In genomic region chr2:146476428-146476972, GRCm38 (mm10) we compare ENCODE assay signal across 15 mouse cellular contexts.
"Had no signal": no experiment of that assay in that cellular context is flagged by ENCODE, and none has a peak within 500 bp of the region (broad histone marks: within the 10 kb centered on the region; RNA-seq: fewer than 3 reads in every experiment).

No protein-coding gene starts in this region.

- H3K9me3 ChIP-seq: limb, embryonic 12.5 days; liver, embryonic 13.5 days; midbrain, embryonic 10.5 days; neural tube, embryonic 15.5 days had no signal

- H3K36me3 ChIP-seq: limb, embryonic 12.5 days had no signal

- H3K4me1 ChIP-seq: liver, embryonic 13.5 days; midbrain, embryonic 10.5 days; neural tube, embryonic 15.5 days had no signal

- H3K4me2 ChIP-seq: limb, embryonic 12.5 days; liver, embryonic 13.5 days; neural tube, embryonic 15.5 days had no signal

- H3K4me3 ChIP-seq: layer of hippocampus, adult 2 months; limb, embryonic 12.5 days; liver, embryonic 13.5 days; midbrain, embryonic 10.5 days; myocyte; neural tube, embryonic 15.5 days had no signal

- H3K27ac ChIP-seq: layer of hippocampus, adult 2 months; limb, embryonic 12.5 days; liver, embryonic 13.5 days; midbrain, embryonic 10.5 days; neural tube, embryonic 15.5 days had no signal

- H3K9ac ChIP-seq: limb, embryonic 12.5 days; liver, embryonic 13.5 days; neural tube, embryonic 15.5 days had no signal

- H3K27me3 ChIP-seq: limb, embryonic 12.5 days; liver, embryonic 13.5 days; neural tube, embryonic 15.5 days had no signal

- DNase-seq: kidney, postnatal 10 days; kidney, postnatal 4 days; liver, embryonic 13.5 days; lung, adult 18-20 months; lung, postnatal 4 days; midbrain, embryonic 14.5 days; right cerebral cortex, adult 18-20 months; right cerebral cortex, postnatal 25 days; thymus, adult 18-20 months; thymus, postnatal 14 days had no signal
